Mouse (Mus musculus): ENCODE results near the gene Acsbg1. TPM values are rescaled to one million over a fixed set of nuclear protein-coding genes. Genes with fewer than 3 reads are reported as not detected.

Gene Acsbg1
- total and polyA plus RNA-seq, 2 experiments from 2014 or later = 38.9 to 45.4 TPM

- TF ChIP-seq CTCF (IDR thresholded peaks at IDR 0.05; ENCODE audit: low read depth) = no peak
- no peak overlapping the region for H3K4me2 ChIP-seq (ENCODE audit: low read depth)
- no peaks in the 10 kb centered on the region for H3K4me1 ChIP-seq (ENCODE audit: insufficient read depth)
- DNase-seq = no peak
- H3K36me3 ChIP-seq (ENCODE audit: insufficient read depth) = no peaks in the 10 kb centered on the region
- no peak overlapping the region for H3K9ac ChIP-seq
- WGBS = 86% methylated on average over 2 of the region's 2 CpGs
- no peak overlapping the region for H3K27ac ChIP-seq (ENCODE audit: low read depth, low read length)
- no peaks in the 10 kb centered on the region for H3K9me3 ChIP-seq (ENCODE audit: low read length)
- no peaks in the 10 kb centered on the region for H3K27me3 ChIP-seq (ENCODE audit: insufficient read depth, low read length)
- H3K4me3 ChIP-seq (ENCODE audit: low read depth, low read length) = no peak overlapping the region
- ATAC-seq = no peak
Measured at GRCm38 (mm10) chr9:54639192-54639591, 22.5 kb downstream of the Acsbg1 start.

GRCm38 (mm10) chr9:54637510-54638314, 24.0 kb downstream of the Acsbg1 start:
- Histone ChIP-seq H3K27ac (ENCODE audit: low read depth, low read length) (no peak overlapping the region), H3K9ac (no peak overlapping the region), H3K4me1 (ENCODE audit: insufficient read depth) (no peaks in the 10 kb centered on the region), H3K4me3 (ENCODE audit: low read depth, low read length) (no peak overlapping the region), H3K36me3 (ENCODE audit: insufficient read depth) (no peaks in the 10 kb centered on the region), H3K9me3 (ENCODE audit: low read length) (no peaks in the 10 kb centered on the region), H3K4me2 (ENCODE audit: low read depth) (no peak overlapping the region), H3K27me3 (ENCODE audit: insufficient read depth, low read length) (no peaks in the 10 kb centered on the region)
- WGBS = 53% methylated on average over 5 of the region's 5 CpGs
- ATAC-seq (no peak), DNase-seq (no peak)
- no peak for TF ChIP-seq CTCF (IDR thresholded peaks at IDR 0.05; ENCODE audit: low read depth)

- H3K9me3 ChIP-seq (ENCODE audit: low read length) = no peaks in the 10 kb centered on the region
- no peak for ATAC-seq
- no peaks in the 10 kb centered on the region for H3K36me3 ChIP-seq (ENCODE audit: insufficient read depth)
- H3K9ac ChIP-seq = no peak overlapping the region
- no peak overlapping the region for H3K27ac ChIP-seq (ENCODE audit: low read depth, low read length)
- DNase-seq = no peak
- H3K4me2 ChIP-seq (ENCODE audit: low read depth) = no peak overlapping the region
- H3K4me3 ChIP-seq (ENCODE audit: low read depth, low read length) = no peak overlapping the region
- no peak for TF ChIP-seq CTCF (IDR thresholded peaks at IDR 0.05; ENCODE audit: low read depth)
- WGBS = 92% methylated on average over 2 of the region's 2 CpGs
- H3K27me3 ChIP-seq (ENCODE audit: insufficient read depth, low read length) = no peaks in the 10 kb centered on the region
- no peaks in the 10 kb centered on the region for H3K4me1 ChIP-seq (ENCODE audit: insufficient read depth)
Measured at GRCm38 (mm10) chr9:54633401-54633800, 28.3 kb downstream of the Acsbg1 start.

GRCm38 (mm10) chr9:54630905-54631304, 30.8 kb downstream of the Acsbg1 start:
- H3K36me3 ChIP-seq (ENCODE audit: insufficient read depth) = no peaks in the 10 kb centered on the region
- H3K4me2 ChIP-seq (ENCODE audit: low read depth) = no peak overlapping the region
- TF ChIP-seq CTCF (IDR thresholded peaks at IDR 0.05; ENCODE audit: low read depth) = peak; percentile 20; the same call in 1 of the 2 replicates
- no peak overlapping the region for H3K27ac ChIP-seq (ENCODE audit: low read depth, low read length)
- H3K4me3 ChIP-seq (ENCODE audit: low read depth, low read length) = no peak overlapping the region
- no peaks in the 10 kb centered on the region for H3K27me3 ChIP-seq (ENCODE audit: insufficient read depth, low read length)
- DNase-seq (no peak), ATAC-seq (no peak)
- no peaks in the 10 kb centered on the region for H3K9me3 ChIP-seq (ENCODE audit: low read length)
- H3K4me1 ChIP-seq (ENCODE audit: insufficient read depth) = no peaks in the 10 kb centered on the region
- no peak overlapping the region for H3K9ac ChIP-seq

- H3K27ac ChIP-seq (ENCODE audit: low read depth, low read length) = no peak overlapping the region
- ATAC-seq (peak; percentile 76), DNase-seq (peak; percentile 49)
- no peak overlapping the region for H3K9ac ChIP-seq
- no peaks in the 10 kb centered on the region for H3K9me3 ChIP-seq (ENCODE audit: low read length)
- peak; percentile 34 for TF ChIP-seq CTCF (IDR thresholded peaks at IDR 0.05; ENCODE audit: low read depth)
- no peaks in the 10 kb centered on the region for H3K36me3 ChIP-seq (ENCODE audit: insufficient read depth)
- no peak overlapping the region for H3K4me2 ChIP-seq (ENCODE audit: low read depth)
- 68% methylated on average over 5 of the region's 5 CpGs for WGBS
- H3K4me1 ChIP-seq (ENCODE audit: insufficient read depth) = no peaks in the 10 kb centered on the region
- no peak overlapping the region for H3K4me3 ChIP-seq (ENCODE audit: low read depth, low read length)
- H3K27me3 ChIP-seq (ENCODE audit: insufficient read depth, low read length) = no peaks in the 10 kb centered on the region
Measured at GRCm38 (mm10) chr9:54629613-54630261, 31.9 kb downstream of the Acsbg1 start.

- WGBS = 67% methylated on average over 4 of the region's 4 CpGs
- Histone ChIP-seq H3K4me3 (ENCODE audit: low read depth, low read length) (no peak overlapping the region), H3K4me2 (ENCODE audit: low read depth) (no peak overlapping the region), H3K36me3 (ENCODE audit: insufficient read depth) (no peaks in the 10 kb centered on the region), H3K4me1 (ENCODE audit: insufficient read depth) (no peaks in the 10 kb centered on the region), H3K9me3 (ENCODE audit: low read length) (no peaks in the 10 kb centered on the region), H3K9ac (no peak overlapping the region), H3K27ac (ENCODE audit: low read depth, low read length) (no peak overlapping the region), H3K27me3 (ENCODE audit: insufficient read depth, low read length) (no peaks in the 10 kb centered on the region)
- peak; percentile 27; the same call in 1 of the 2 replicates for TF ChIP-seq CTCF (IDR thresholded peaks at IDR 0.05; ENCODE audit: low read depth)
- DNase-seq (peak; percentile 43), ATAC-seq (no peak; the same call in 1 of the 2 replicates)
Measured at GRCm38 (mm10) chr9:54628752-54629151, 32.9 kb downstream of the Acsbg1 start.

GRCm38 (mm10) chr9:54627240-54627639, 34.4 kb downstream of the Acsbg1 start:
- H3K4me3 ChIP-seq (ENCODE audit: low read depth, low read length) = no peak overlapping the region
- H3K27ac ChIP-seq (ENCODE audit: low read depth, low read length) = no peak overlapping the region
- ATAC-seq = no peak
- DNase-seq = no peak
- no peaks in the 10 kb centered on the region for H3K9me3 ChIP-seq (ENCODE audit: low read length)
- H3K4me1 ChIP-seq (ENCODE audit: insufficient read depth) = no peaks in the 10 kb centered on the region
- H3K27me3 ChIP-seq (ENCODE audit: insufficient read depth, low read length) = no peaks in the 10 kb centered on the region
- no peak overlapping the region for H3K9ac ChIP-seq
- WGBS = 90% methylated on average over 5 of the region's 5 CpGs
- no peaks in the 10 kb centered on the region for H3K36me3 ChIP-seq (ENCODE audit: insufficient read depth)
- TF ChIP-seq CTCF (IDR thresholded peaks at IDR 0.05; ENCODE audit: low read depth) = no peak
- no peak overlapping the region for H3K4me2 ChIP-seq (ENCODE audit: low read depth)

Measured in forebrain, postnatal 0 days (tissue).